Mouse (Mus musculus) embryo, embryonic 9.5 days (tissue): ENCODE results near the gene Osbpl3.
"Not testable (repeated sequence)": the region's sequence is repeated elsewhere in the genome, so short reads cannot be mapped to it uniquely, and the experiment has no call there.

Experiments
- DNase-seq: peaks from one replicate; pipeline ENCODE4 v3.0.0-alpha.2; 2017; ENCODE audit errors: extremely low spot score

Osbpl3 gene

DNA sequence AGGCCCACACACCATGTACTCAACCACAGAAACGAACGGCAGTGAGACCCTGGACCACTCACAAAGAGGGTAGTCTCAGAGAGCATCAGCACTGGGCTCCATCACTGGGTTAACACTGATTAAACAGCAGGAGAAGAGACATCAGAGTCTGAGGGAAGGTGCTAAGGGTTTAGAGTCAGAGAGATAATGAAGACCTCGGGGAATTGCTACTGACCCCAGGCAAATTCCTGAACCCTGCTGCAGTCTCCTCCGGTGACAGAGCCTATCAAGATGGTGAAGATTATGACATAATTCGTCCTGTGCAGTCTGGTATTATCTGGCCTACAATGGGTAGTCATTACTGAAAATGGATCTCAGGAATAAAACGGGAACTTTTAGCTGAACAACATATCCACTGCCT lies 2.4 kb downstream of the Osbpl3 start:
- peak; percentile 7 for DNase-seq

DNA sequence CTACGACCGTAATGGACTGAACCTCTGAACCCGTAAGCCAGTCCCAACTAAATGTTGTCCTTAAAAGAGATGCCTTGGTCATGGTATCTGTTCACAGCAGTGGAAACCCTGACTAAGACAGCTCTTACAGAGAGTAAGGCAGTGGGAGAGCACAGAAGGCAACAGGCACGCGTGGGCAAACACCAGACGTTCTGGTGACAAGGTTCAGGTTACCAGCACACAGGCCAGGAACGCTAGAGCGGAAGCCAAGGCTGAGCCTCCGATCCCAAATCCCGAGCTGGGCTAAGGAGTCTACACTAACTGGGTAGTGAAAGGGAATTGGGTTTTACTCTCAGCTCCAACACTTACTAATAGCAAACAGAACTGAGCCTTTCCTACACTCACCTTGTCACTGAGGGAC lies 3.8 kb downstream of the Osbpl3 start:
- no peak for DNase-seq

DNA sequence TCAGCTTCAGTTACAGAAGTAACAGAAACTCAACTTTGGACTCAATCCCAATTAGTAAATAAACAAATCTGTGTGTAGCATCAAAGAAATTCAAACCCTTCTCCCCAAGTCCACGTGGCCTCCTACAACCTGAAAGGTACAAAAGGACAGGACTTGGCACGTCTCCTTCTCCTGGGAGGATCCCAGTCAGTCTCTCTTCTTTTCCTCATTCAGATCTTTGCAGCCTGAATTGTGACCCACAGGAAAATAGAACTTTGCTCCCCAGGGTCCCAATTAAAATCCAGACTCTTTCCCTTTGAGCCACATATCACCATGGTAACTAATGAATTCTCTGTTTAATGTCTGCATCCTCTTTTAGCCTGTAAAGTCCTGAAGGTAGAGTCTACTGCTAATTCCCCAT lies 10.4 kb downstream of the Osbpl3 start:
- no peak for DNase-seq

DNA sequence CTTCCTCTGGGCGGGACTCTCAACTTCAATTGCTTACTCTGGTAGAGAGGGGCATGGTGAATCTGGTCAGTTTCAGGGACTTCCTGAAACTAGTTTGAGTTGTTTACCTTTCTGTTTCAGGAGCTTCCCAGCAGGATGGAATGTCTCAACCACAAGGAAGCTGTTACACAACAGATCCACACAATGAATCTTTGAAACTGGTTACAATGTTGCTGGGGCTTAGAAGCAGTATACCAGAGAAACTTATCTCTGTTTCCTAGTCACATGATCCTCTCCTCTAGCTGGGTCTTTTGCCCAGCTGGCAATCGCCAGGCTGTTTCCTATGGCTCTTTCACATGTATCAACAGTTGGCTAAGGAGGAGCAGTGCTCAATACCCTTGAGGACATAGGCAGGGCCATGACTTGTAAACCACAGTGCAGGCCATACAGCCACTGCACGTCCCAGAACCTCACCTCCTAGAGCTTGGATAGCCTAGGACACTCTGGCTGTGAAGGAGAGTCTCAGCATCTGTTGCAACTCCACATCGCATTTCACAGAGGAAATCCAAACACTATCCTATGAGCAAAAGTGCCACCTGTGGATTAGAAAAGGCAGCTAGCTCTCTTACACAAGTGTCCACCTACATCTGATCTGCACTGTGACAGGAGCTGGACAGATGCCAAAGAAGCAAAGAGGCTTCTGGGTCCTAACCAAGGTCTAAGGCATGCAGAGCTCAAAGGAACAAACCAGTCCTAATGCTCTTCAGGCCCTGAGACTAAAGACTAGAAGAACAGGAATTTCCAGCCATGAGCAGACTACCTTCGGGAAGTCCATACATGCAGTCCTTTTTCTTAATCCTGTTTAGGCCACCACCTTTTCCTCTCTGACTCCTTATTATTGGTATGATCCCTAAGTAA lies 14.8 kb downstream of the Osbpl3 start:
- no peak for DNase-seq

DNA sequence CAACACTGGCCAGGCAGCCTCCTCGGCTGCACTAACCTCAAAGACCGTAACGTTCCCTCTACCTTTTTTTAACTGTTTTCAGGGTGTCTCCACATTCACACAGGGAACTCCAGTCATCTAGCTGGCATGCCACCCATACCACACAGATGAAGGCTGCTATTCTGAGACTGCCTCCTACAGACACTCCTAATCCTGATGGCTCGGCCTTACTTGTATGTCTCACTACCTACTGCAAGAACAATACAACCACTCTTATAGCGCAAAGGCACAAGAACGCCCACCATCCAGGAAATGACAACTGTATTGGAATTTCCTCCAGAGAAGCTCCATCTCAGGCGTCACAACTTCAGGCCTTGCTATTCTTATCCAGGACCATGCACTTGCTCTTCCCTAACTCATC lies 15.8 kb downstream of the Osbpl3 start:
- no peak for DNase-seq

- DNase-seq: not testable (repeated sequence)
These were observed 17.1 kb downstream of the Osbpl3 start for GRCm38 (mm10) chr6:50438900-50439299.

- no peak for DNase-seq
These were observed 18.2 kb downstream of the Osbpl3 start for GRCm38 (mm10) chr6:50437815-50438214.

DNA sequence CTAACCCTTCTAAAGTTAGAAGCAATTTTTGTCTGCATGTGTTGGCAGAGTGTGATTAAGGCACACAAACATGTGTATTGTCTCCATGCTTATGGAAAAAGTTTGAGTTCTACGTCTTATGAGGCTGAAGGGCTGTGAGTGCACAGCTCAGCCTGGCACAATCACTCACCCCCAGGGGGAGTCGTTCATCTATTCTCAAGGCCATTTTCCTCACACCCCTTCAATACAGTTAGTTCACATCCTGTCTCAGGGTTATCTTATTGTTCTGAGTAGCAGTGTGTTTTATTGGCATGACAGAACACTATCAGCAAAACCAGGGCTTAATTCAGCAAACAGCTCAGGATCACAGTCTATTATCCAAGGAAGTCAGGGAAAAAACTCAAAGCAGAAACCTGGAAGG lies 19.3 kb downstream of the Osbpl3 start:
- no peak for DNase-seq

GRCm38 (mm10) chr6:50432491-50432890 lies 23.5 kb downstream of the Osbpl3 start:
- no peak for DNase-seq

- no peak for DNase-seq
These were observed 26.7 kb downstream of the Osbpl3 start for GRCm38 (mm10) chr6:50429299-50429698.

DNA sequence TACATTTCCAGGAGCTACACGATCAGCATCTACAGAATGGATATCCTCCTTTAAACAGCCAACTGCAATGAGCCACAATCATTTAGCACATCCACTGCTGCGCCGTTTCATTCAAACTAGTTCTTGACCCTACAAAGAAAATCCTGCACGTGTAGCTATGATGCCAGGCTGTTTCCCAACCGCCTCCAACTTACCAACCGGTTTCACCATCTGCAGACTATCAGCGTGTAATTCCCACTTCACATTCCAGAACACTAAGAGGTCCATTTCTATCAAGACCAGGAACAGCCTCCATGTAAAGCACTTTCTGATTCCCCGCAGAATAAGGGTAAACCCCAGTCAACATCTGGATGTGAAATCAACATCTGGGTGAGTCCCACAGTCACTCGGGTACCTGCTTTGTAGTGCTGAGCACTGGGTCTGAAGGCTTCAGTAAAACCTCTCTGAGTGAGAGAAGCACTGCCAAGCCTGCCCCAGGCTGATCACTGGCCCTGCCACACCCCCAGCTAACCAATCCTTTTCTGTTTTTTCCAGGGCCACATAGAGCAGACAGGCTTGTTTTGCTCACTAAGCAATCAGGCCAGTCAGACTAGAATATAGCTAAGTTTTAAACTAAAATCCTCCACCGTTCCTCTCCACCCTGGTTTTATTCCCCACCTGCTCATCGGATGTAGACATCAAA lies 28.8 kb downstream of the Osbpl3 start:
- no peak for DNase-seq

DNA sequence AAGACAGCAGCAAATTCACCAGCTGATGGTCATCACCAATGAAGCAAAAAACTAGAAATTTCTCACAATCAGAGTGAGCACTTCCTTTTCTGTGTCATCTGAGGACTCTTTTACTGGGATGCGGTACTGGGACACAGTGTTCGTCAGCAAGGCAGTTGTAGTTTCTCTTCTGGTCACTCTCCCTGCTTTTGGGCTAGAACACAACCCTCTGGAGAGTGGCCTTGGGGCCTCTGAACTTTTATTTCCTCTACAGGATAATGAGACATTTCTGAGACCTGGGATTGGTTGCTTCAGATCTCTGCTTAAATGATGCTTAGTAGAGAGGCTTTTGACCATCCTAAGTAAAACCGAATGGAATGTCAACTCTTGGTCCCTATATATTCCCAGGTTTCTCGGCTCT lies 29.4 kb downstream of the Osbpl3 start:
- no peak for DNase-seq

GRCm38 (mm10) chr6:50424271-50424670 lies 31.7 kb downstream of the Osbpl3 start:
- DNase-seq: no peak

DNA sequence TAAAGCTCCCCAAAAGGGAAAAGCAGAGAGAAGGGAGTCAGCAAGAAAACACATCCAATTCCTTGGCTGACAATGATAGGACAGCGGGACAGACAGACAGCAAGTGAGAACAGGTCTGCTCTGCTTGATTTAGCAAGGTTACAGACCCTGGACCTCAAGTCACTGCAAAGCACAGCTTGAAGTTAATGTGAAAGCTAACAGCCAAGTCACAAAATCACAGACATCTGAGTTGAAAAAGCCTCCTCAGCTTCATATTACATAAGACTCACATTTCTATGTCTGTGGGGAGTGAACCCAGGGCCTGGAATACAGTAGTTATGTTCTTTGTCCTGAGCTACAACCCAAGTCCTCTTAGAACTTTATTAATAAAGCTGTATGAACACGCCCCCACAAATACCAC lies 35.6 kb downstream of the Osbpl3 start:
- no peak for DNase-seq

- no peak for DNase-seq
These were observed 36.3 kb downstream of the Osbpl3 start for GRCm38 (mm10) chr6:50419518-50420290.

- no peak for DNase-seq
These were observed 37.0 kb downstream of the Osbpl3 start for GRCm38 (mm10) chr6:50418951-50419350.

DNA sequence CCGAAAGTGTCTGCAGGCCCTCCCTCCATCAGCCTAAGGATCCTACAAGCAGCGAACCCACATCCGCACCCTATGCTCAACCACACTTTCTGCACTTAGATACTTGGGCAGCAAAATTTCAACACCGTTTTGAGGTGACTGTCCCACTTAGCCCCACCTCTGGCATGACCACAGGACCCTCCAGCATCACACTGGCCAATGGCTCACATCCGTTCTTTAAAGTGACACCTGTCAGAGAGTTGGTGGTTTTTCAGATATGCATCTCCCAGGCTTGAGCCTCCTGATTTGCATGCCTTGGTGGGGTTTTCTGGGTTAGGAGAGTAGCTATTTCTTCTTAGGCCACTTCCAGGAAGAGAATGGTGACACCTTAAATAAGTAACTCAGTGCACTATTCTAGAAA lies 39.1 kb downstream of the Osbpl3 start:
- no peak for DNase-seq

GRCm38 (mm10) chr6:50415431-50415830 lies 40.6 kb downstream of the Osbpl3 start:
- no peak for DNase-seq

DNA sequence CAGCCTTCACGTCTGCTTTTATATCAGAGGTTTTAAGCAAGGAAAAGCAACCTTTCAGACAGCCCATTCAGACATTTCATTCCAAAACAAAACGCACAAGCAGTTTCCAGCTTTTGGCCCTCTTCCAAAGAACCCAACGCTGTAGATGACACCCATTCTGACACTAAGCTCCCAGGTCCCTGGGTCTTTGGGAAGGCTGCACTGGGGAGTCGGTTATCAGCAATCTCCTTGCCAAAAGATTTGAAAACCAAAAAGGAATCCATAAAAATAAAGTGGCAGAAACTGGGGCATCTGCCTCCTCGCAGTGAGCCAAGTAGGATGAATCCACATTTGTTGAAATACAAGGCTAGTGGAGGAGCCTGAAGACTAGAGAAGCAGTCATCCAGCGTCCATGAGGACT lies 41.5 kb downstream of the Osbpl3 start:
- no peak for DNase-seq

- DNase-seq: no peak
These were observed 42.6 kb downstream of the Osbpl3 start for GRCm38 (mm10) chr6:50413381-50413780.

GRCm38 (mm10) chr6:50412174-50412573 lies 43.8 kb downstream of the Osbpl3 start:
- no peak for DNase-seq

DNA sequence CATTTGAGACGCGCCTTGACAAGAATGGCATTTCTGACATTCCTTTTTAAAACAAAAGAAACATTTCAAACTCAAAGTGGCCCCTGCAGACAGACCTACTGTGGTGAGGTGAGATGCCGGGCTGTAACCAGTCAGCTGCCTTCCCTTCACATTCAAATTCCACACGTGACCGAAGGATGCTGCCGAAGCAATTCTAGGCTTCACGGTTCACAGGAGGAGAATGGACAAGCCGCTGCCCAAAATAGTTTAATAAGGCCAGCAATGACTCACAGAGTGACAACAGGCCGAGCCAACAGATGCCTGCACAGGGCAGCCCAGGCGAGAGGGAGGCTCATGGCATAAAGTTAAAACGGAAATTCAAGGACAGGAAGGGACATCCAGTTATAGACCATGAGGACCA lies 51.3 kb downstream of the Osbpl3 start:
- peak; percentile 12 for DNase-seq
